Mouse (Mus musculus) gastrocnemius, postnatal 25 days (tissue): ENCODE data around the gene Mcu. TPM values are rescaled to one million over a fixed set of nuclear protein-coding genes. Genes with fewer than 3 reads are reported as not detected.
A peak's percentile ranks its signal among the peaks of the same experiment; 100 is the strongest.

Experiments used
- DNase-seq: peaks from one replicate; pipeline ENCODE4 v3.0.0; 2022
- total RNA-seq, 2 experiments: library from RNA; stranded (reverse); gene quantifications; 1 replicate in 1 of 2; 2 replicates in 1 of 2; pipeline ENCODE4 v1.2.3; 2021

The Mcu gene
- total RNA-seq, 2 experiments from 2014 or later = 38.7 to 40.9 TPM

- peak; percentile 35 for DNase-seq
These were observed 122.4 kb downstream of the Mcu start for GRCm38 (mm10) chr10:59494044-59494443.

GRCm38 (mm10) chr10:59490920-59491319, 125.6 kb downstream of the Mcu start:
- DNase-seq = no peak

GRCm38 (mm10) chr10:59489411-59489810, 127.1 kb downstream of the Mcu start:
- DNase-seq = peak; percentile 55

GRCm38 (mm10) chr10:59487351-59487750, 129.1 kb downstream of the Mcu start:
- DNase-seq = no peak

GRCm38 (mm10) chr10:59484318-59484717, 132.2 kb downstream of the Mcu start:
- DNase-seq = no peak

GRCm38 (mm10) chr10:59481381-59481780, 135.1 kb downstream of the Mcu start:
- DNase-seq = no peak

GRCm38 (mm10) chr10:59470451-59470850, 146.0 kb downstream of the Mcu start:
- peak; percentile 64 for DNase-seq

GRCm38 (mm10) chr10:59467297-59467696, 149.2 kb downstream of the Mcu start:
- DNase-seq = no peak

GRCm38 (mm10) chr10:59466626-59467025, 149.9 kb downstream of the Mcu start:
- DNase-seq = no peak

- DNase-seq = no peak
These were observed 150.9 kb downstream of the Mcu start for GRCm38 (mm10) chr10:59465546-59465945.

- DNase-seq = no peak
These were observed 154.2 kb downstream of the Mcu start for GRCm38 (mm10) chr10:59462307-59462706.

GRCm38 (mm10) chr10:59459767-59460166, 156.7 kb downstream of the Mcu start:
- no peak for DNase-seq

GRCm38 (mm10) chr10:59454631-59455030, 161.9 kb downstream of the Mcu start:
- DNase-seq = no peak

- no peak for DNase-seq
These were observed 164.7 kb downstream of the Mcu start for GRCm38 (mm10) chr10:59451839-59452238.

GRCm38 (mm10) chr10:59447546-59447945, 168.9 kb downstream of the Mcu start:
- no peak for DNase-seq

- DNase-seq = no peak
These were observed 169.5 kb downstream of the Mcu start for GRCm38 (mm10) chr10:59446911-59447437.

- no peak for DNase-seq
These were observed 171.9 kb downstream of the Mcu start for GRCm38 (mm10) chr10:59444635-59445034.

GRCm38 (mm10) chr10:59444106-59444505, 172.4 kb downstream of the Mcu start:
- no peak for DNase-seq

GRCm38 (mm10) chr10:59443212-59443611, 173.3 kb downstream of the Mcu start:
- DNase-seq = no peak

GRCm38 (mm10) chr10:59441735-59442134, 174.8 kb downstream of the Mcu start, which contains the start of gene Oit3:
TSS of gene Oit3 (minus strand) at chr10:59441778.
- no peak for DNase-seq

GRCm38 (mm10) chr10:59440177-59440576, 176.3 kb downstream of the Mcu start:
- no peak for DNase-seq

- DNase-seq = peak; percentile 68
These were observed 177.0 kb downstream of the Mcu start for GRCm38 (mm10) chr10:59439508-59439931.

- no peak for DNase-seq
These were observed 177.8 kb downstream of the Mcu start for GRCm38 (mm10) chr10:59438651-59439050.

- DNase-seq = no peak
These were observed 180.7 kb downstream of the Mcu start for GRCm38 (mm10) chr10:59435746-59436145.
